Mouse (Mus musculus) liver, postnatal 0 days (tissue): ENCODE measurements around the gene Slc22a16.

Experiments
- CTCF ChIP-seq: sonication (generic); IDR thresholded peaks from 2 replicates; pipeline ENCODE4 v1.5.1; 2016; ENCODE audit warnings: antibody characterized with exemption, low read depth
- EP300 ChIP-seq: IDR thresholded peaks from 2 replicates; pipeline ENCODE4 v1.6.1; 2016; ENCODE audit warnings: antibody characterized with exemption, low read depth, mild to moderate bottlenecking

GRCm38 (mm10) chr10:40541351-40541750 lies 28.8 kb upstream of the Slc22a16 start:
- TF ChIP-seq CTCF: no peak
- no peak for TF ChIP-seq EP300
